Mouse (Mus musculus): Measurements from ENCODE around the gene Prr5. TPM values are rescaled to one million over a fixed set of nuclear protein-coding genes. Genes with fewer than 3 reads are reported as not detected.

The Prr5 gene
- polyA plus RNA-seq, 1 experiment: 54.6 TPM

DNA sequence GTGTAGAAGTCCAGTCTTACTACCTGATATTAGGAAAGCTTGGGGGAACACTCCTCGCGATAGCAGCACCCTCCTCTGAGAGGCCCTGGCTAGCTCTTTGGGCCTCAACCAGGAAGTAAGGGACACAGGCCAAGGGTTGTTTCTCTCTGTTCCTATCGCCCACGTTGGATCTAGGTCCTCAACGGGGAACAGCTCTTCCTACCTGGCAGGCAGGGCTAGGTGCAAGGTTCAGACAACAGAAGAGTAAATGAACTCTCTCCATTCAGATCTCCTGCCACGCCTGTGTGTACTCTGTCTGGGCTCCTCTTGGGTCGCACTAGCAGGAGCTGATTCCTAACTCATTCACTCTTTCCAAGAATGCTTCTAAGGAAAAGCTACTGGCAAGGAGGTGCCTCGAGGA, 5.9 kb downstream of the Prr5 start:
- H3K27ac ChIP-seq (ENCODE audit: insufficient read depth, low read length): no peak overlapping the region
- no peak overlapping the region for H3K4me3 ChIP-seq (ENCODE audit: extremely low read depth, insufficient read depth, insufficient read length)
- WGBS: 66% methylated on average over 8 of the region's 8 CpGs
- H3K36me3 ChIP-seq (ENCODE audit: control insufficient read depth, insufficient read depth, low read length): no peaks in the 10 kb centered on the region
- DNase-seq (ENCODE audit: low read depth in 1 of 2, low spot score in 2 of 2): no peak
- TF ChIP-seq POLR2A (IDR thresholded peaks at IDR 0.05; ENCODE audit: low read depth, low read length) (no peak), CTCF (IDR thresholded peaks at IDR 0.05; ENCODE audit: extremely low read depth, insufficient read depth, insufficient read length, insufficient replicate concordance) (no peak)
- H3K27me3 ChIP-seq (ENCODE audit: control insufficient read depth, insufficient read depth, low read length): no peaks in the 10 kb centered on the region
- peaks cover 1% of the 10 kb centered on the region; the same call in 1 of the 2 replicates for H3K4me1 ChIP-seq (ENCODE audit: control insufficient read depth, insufficient read depth, insufficient read length)

DNA sequence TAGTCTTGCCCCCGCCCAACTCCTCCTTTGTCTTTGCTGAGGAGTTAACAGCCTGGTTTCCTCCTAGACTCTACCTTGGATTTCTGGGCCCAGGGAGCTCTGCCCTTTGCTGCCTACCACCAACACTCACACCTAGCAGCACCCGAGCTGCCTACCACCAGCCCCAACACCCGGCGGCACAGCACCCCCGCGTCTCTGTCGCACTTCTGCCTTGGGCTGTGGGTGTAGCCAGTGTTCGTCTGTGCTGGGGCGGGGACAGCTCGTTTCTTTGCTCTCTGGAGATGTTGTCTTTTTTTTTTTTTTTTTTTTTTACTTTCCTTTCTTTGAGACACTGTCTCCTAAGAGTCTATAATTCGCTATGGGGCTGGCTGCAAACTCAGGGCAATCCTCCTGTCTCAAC, 8.5 kb downstream of the Prr5 start:
- 27% methylated on average over 11 of the region's 11 CpGs for WGBS
- DNase-seq (ENCODE audit: low read depth in 1 of 2, low spot score in 2 of 2): peak in 1 of 2 experiments; percentile 36
- H3K36me3 ChIP-seq (ENCODE audit: control insufficient read depth, insufficient read depth, low read length): no peaks in the 10 kb centered on the region

DNA sequence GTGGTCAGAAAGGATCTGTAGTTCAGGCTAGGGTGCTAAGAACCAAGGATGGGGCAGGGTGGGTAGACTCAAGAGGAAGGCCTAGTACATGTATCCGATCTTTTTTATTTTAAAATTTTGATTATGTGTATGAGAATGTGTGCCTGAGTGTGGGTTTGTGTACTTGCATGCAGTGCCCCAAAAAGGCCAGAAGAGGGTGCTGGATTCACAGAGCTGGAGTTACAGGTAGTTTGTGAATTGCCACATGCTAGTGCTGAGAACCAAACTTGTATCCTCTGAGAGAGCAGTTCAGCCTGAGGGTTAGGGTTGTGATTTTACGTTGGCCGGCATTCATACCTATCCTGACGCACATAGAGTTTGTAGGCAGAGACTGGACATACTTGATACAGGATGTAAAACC, 9.7 kb downstream of the Prr5 start:
- Histone ChIP-seq H3K27ac (ENCODE audit: insufficient read depth, low read length) (no peak overlapping the region), H3K4me1 (ENCODE audit: control insufficient read depth, insufficient read depth, insufficient read length) (peaks cover 21% of the 10 kb centered on the region), H3K36me3 (ENCODE audit: control insufficient read depth, insufficient read depth, low read length) (no peaks in the 10 kb centered on the region), H3K27me3 (ENCODE audit: control insufficient read depth, insufficient read depth, low read length) (no peaks in the 10 kb centered on the region), H3K4me3 (ENCODE audit: extremely low read depth, insufficient read depth, insufficient read length) (no peak overlapping the region)
- DNase-seq (ENCODE audit: low read depth in 1 of 2, low spot score in 2 of 2): peak in 1 of 2 experiments; percentile 39
- TF ChIP-seq POLR2A (IDR thresholded peaks at IDR 0.05; ENCODE audit: low read depth, low read length) (no peak), CTCF (IDR thresholded peaks at IDR 0.05; ENCODE audit: extremely low read depth, insufficient read depth, insufficient read length, insufficient replicate concordance) (peak; percentile 38; the same call in 1 of the 2 replicates)
- 95% methylated on average over 4 of the region's 4 CpGs for WGBS

More for the DNA sequence above, 8.5 kb downstream of the Prr5 start:
- Histone ChIP-seq H3K4me3 (ENCODE audit: extremely low read depth, insufficient read depth, insufficient read length) (no peak overlapping the region), H3K4me1 (ENCODE audit: control insufficient read depth, insufficient read depth, insufficient read length) (peaks cover 11% of the 10 kb centered on the region; the same call in 1 of the 2 replicates), H3K27ac (ENCODE audit: insufficient read depth, low read length) (no peak overlapping the region), H3K27me3 (ENCODE audit: control insufficient read depth, insufficient read depth, low read length) (no peaks in the 10 kb centered on the region)
- no peak for TF ChIP-seq CTCF (IDR thresholded peaks at IDR 0.05; ENCODE audit: extremely low read depth, insufficient read depth, insufficient read length, insufficient replicate concordance)
- TF ChIP-seq POLR2A (IDR thresholded peaks at IDR 0.05; ENCODE audit: low read depth, low read length): no peak

DNA sequence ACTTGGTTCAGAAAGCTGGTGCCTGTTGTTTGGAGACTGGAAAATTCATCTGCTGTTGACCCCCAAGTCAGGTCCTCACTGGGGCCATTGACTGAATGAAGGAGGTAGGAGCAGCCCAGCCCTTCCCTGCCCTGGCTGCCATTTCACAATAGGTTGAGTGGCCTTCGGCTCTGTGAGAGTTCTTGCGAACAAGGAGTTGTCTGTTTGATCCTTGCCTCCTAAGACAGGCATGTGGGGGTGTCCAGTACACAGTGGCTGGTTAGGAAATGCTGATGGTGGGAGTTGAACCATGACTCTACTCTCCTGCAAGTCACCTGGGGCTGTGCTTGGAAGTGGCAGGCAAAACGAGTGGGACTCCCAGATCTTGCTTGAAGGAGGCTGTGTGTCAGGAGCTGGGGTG, 10.4 kb downstream of the Prr5 start:
- H3K27me3 ChIP-seq (ENCODE audit: control insufficient read depth, insufficient read depth, low read length): no peaks in the 10 kb centered on the region
- 86% methylated on average over 3 of the region's 3 CpGs for WGBS

DNA sequence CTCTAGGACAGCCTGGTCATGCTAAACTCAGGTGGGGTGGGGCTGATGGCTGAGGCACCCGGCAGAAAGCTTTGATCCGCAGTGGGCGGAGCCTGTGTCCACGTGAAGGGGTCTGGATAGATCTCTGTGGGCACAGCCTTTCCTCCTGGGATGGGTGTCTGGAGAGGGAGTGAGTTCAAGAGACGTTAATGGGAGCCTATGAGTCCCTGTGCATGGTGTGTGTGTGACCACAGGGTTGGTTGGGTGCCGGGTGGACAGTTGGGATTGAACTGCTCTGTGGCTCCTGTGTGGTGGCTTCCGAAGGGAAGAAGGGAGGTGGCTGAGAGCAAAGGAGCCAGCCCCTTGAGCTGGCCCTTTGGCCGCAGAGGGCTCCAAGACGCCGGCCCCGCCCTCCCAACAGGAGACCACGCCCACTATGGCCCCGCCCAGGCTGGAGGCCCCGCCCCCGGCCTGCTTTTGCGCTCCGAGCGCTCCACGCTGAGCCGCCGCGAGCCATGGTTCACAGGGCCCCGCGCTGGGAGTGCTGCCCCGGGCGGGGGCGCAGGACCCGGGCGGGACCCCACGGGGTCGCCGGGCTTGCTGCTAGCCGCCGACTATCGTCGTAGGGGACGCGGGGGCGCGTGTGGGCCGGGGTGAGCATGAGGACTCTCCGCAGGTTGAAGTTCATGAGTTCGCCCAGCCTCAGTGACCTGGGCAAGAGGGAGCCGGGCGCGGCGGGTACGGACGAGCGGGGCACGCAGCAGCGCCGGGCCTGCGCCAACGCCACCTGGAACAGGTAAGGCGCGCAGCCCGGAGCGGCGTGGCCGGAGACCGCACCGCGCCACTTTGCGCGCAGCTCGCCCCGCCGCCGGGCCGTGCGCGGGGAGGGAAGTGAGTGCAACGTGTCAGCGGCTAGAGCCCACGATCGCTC, 11.4 kb downstream of the Prr5 start:
- Histone ChIP-seq H3K4me3 (ENCODE audit: extremely low read depth, insufficient read depth, insufficient read length) (peak overlapping the region; percentile 78), H3K27me3 (ENCODE audit: control insufficient read depth, insufficient read depth, low read length) (no peaks in the 10 kb centered on the region), H3K27ac (ENCODE audit: insufficient read depth, low read length) (peak overlapping the region; percentile 87), H3K4me1 (ENCODE audit: control insufficient read depth, insufficient read depth, insufficient read length) (peaks cover 27% of the 10 kb centered on the region), H3K36me3 (ENCODE audit: control insufficient read depth, insufficient read depth, low read length) (no peaks in the 10 kb centered on the region)
- DNase-seq (ENCODE audit: low read depth in 1 of 2, low spot score in 2 of 2): peak; percentile 47 to 93
- TF ChIP-seq CTCF (IDR thresholded peaks at IDR 0.05; ENCODE audit: extremely low read depth, insufficient read depth, insufficient read length, insufficient replicate concordance): no peak
- TF ChIP-seq POLR2A (IDR thresholded peaks at IDR 0.05; ENCODE audit: low read depth, low read length): peak; percentile 69
- WGBS: 1% methylated on average over 64 of the region's 77 CpGs

More for the DNA sequence above, 10.4 kb downstream of the Prr5 start:
- DNase-seq (ENCODE audit: low read depth in 1 of 2, low spot score in 2 of 2): no peak
- no peak overlapping the region for H3K4me3 ChIP-seq (ENCODE audit: extremely low read depth, insufficient read depth, insufficient read length)
- no peaks in the 10 kb centered on the region for H3K36me3 ChIP-seq (ENCODE audit: control insufficient read depth, insufficient read depth, low read length)
- TF ChIP-seq POLR2A (IDR thresholded peaks at IDR 0.05; ENCODE audit: low read depth, low read length) (no peak), CTCF (IDR thresholded peaks at IDR 0.05; ENCODE audit: extremely low read depth, insufficient read depth, insufficient read length, insufficient replicate concordance) (no peak)
- no peak overlapping the region for H3K27ac ChIP-seq (ENCODE audit: insufficient read depth, low read length)
- peaks cover 27% of the 10 kb centered on the region for H3K4me1 ChIP-seq (ENCODE audit: control insufficient read depth, insufficient read depth, insufficient read length)

DNA sequence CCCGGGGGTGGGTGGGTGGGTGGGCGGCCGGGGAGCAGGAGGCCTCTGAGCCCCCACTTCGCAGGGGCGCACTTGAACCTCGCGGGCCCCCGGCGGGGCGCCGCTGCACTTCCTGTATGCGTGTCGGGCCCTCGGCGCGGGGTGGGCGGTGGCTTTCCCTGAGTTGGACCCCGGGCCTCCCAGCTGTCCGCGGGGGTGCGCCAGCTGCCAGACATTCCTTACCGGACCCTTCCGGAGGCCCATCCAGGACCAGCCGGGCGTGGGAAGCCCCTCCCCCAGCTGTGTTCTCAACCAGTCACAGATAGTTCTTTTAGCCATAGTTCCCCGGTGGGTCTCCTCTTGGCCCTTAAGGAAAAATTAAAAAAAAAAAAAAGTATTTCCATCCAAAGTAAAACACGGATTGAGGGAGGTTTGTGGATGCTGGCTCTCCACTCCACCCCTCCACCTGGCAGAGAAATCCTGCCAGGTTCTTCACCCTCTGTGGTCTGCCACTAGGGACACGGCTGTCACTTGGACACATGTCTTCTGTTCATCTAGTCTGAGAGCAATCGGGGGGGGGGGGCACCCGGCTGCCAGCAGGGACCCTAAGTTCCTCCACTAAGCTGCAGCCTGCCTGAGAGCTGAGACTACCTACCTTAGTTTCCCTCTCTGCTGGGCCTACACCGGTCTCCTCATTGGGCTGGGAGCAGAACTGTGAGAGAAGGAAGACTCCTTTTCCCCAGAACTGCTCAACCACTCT, 12.2 kb downstream of the Prr5 start:
- no peaks in the 10 kb centered on the region for H3K27me3 ChIP-seq (ENCODE audit: control insufficient read depth, insufficient read depth, low read length)
- DNase-seq (ENCODE audit: low read depth in 1 of 2, low spot score in 2 of 2): peak in 1 of 2 experiments; percentile 63
- peaks cover 35% of the 10 kb centered on the region for H3K4me1 ChIP-seq (ENCODE audit: control insufficient read depth, insufficient read depth, insufficient read length)
- 2% methylated on average over 31 of the region's 31 CpGs for WGBS
- no peaks in the 10 kb centered on the region for H3K36me3 ChIP-seq (ENCODE audit: control insufficient read depth, insufficient read depth, low read length)
- peak overlapping the region; percentile 78 for H3K4me3 ChIP-seq (ENCODE audit: extremely low read depth, insufficient read depth, insufficient read length)
- H3K27ac ChIP-seq (ENCODE audit: insufficient read depth, low read length): peak overlapping the region; percentile 63
- TF ChIP-seq CTCF (IDR thresholded peaks at IDR 0.05; ENCODE audit: extremely low read depth, insufficient read depth, insufficient read length, insufficient replicate concordance) (no peak), POLR2A (IDR thresholded peaks at IDR 0.05; ENCODE audit: low read depth, low read length) (no peak)
